Mouse (Mus musculus) MN1 (cell line): ENCODE data around the gene Atg2b.

Experiments used
- DNase-seq: peaks from one replicate; pipeline ENCODE4 v3.0.0-alpha.2; 2016; ENCODE audit warnings: low spot score

Gene Atg2b

DNA sequence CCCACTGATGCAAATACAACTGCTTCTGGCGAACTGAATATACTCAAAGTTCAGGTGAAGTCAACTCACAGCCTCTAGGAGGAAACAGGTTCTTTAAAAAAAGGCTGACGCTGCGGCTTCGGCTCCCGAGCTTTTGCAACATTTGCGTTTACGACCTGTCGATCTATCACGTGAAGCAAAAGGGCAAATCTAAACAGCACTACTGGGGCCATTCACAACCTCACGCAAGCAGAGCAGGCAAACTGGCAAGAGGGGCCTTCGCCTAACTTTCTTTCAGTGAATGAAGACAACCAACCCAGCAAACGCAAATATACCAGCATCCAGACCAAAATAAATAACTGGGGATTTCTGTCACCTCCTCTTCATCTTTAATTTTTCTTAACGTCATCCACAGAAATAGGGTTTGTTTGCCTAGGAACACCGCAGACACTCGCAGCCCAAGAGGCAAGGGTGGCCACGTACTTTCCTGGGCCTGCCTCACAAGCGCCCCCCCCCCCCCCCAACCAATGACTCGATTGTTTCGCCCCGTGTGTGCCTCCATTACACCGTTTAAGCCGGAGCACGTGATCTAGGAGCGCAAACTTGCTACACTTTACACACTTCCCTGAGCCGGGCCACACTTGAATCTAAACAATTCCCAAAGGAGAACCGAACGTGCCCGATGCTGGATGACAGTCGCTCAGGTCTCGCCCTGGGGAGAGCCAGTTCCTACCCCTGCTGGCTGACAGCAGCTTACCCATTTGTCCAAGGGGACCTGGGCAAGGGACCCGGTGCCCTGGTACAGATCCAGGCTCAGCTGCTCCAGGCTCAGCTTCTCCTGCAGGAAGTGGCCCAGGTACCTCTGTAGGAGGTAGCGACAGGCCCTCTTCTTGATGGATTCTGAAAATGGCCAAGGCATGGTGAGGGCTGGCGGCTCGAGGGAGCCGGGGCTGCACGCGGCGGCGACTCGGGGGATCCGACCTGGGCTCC lies 794 bp downstream of the Atg2b start, which contains the start of gene Gskip:
Gskip (plus strand) TSS at position 897 of the 969 bp plus-strand sequence.
- peak; percentile 46 for DNase-seq

DNA sequence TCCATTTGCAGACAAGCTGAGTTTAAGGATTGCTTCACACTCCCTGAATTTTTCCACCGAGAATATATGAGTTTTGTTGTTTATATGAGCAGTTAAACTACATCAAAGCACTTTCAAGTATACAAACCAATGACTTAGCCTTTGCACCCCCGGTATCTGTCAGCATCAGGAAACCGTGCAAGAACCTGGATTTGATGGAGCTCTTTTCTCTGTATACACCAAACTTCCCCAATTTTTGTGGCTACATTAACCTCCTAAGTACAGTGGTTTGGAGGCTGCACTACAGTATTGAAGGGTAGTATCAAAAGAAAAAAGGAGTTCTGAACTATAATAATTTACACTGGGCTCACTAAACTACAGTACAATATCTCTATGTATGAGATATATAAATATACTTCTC lies 6.2 kb downstream of the Atg2b start:
- DNase-seq: no peak

DNA sequence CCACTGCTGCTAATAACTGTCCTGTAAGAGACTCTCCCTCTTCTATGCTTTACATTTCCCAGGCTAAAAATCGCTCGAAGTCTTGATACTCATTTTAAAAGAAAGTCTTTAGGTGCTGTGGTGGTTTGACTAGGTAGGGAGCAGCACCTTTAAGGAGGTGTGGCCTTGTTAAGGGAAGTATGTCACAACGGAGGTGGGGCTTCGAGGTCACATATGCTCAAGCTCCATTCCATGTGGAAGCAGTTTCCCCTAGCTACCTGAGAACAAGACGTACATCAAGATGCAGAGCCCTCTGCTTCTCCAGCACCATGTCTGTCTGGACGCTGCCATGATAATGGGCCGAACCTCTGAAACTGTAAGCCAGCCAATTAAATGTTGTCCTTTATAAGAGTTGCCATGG lies 6.8 kb downstream of the Atg2b start:
- DNase-seq: no peak

DNA sequence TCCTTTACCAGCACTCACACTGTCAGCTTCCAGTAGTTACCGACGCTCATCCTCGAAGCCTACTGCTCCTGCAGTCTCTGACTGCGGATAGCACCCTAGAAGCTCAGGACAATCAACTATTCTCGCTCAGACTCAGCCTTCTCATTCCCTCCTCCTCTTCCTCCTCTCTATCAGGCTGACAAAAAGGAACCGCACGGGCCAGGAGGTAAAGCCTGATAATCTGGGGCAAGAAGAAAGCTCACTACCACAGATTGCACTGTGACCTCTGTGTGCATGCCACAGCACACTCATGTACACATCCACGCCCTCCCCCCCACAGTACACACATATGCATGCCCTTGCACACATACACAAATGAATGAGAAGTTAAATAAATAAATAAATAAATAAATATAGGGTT lies 8.7 kb downstream of the Atg2b start:
- DNase-seq: no peak

DNA sequence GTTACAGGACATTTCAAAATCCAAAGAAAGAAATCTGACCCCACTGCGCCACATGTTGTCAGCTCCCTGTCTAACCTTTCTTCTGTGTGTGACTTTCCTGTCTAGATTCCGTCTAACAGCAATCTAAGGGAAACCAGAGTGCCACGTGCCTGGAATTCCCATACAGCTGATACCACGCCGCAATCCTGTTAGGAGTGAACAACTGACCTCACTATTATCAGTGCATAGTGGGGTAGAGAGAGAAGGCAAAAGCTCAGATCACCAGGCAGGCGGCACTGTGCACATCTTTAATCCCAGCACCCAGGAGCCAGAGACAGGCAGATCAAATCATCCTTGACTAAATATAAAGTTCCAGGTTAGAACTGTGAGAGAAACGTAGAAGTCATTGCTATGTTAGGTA lies 29.2 kb downstream of the Atg2b start:
- no peak for DNase-seq

DNA sequence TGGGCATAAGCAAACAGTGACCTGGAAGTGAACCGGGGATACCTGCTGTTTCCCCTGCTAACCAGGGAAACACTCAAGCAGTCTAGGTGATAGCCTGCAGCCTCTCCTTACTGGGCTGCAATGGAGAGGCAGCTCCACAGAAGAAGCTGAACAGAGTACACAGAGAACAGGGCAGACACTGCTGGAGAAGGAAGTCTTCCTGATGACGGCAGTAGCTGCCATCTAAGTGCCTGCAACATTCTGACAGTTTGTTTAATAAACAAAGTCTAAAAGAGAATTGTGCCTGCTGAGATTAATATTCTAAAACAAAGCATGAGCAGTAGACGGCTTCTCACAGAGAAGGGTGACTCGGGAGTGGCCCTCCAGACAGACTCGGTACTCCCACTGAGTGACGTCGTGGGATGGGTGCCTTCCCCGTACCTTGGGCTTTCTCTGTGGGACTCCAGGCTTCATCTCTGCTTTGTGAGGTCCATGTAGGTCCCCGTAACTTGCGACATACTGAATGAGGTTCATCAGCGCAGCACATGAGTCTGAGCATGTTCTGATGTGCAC lies 42.2 kb downstream of the Atg2b start:
- DNase-seq: no peak

DNA sequence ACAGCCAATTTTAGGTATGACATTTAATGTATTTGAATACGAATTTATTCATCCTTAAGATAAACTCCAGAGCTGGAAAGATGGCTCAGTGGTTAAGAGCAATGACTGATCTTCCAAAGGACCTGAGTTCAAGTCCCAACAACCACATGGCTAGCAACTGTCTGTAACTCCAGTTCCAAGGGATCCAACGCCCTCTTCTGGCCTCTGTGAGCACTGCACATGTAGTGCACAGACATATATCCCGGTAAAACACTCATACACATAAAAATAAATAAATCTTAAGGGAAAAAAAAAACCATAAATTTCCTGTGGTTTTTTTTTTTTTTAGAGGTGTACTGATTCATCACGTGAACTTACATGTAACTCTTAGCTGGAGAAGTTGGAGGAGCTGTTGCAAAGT lies 47.5 kb downstream of the Atg2b start:
- DNase-seq: no peak

DNA sequence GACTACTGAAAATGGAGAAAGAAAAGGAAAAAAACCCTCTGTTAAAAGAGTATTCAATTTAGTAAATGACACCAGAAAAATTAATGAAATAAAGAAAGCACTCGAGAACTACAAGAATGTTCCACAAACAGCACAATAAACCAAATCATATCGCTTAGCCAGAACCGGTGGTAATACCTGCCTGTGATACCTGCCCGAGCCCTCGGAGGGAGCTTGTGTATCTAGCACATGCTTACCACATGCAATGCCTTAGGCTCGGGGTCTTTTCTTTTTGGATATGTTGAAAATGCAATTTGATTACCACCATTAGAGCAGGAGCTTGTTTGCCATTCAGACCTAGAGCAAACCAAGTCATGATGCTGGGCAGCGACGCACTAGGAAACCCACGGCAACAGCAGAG lies 48.5 kb downstream of the Atg2b start:
- no peak for DNase-seq

DNA sequence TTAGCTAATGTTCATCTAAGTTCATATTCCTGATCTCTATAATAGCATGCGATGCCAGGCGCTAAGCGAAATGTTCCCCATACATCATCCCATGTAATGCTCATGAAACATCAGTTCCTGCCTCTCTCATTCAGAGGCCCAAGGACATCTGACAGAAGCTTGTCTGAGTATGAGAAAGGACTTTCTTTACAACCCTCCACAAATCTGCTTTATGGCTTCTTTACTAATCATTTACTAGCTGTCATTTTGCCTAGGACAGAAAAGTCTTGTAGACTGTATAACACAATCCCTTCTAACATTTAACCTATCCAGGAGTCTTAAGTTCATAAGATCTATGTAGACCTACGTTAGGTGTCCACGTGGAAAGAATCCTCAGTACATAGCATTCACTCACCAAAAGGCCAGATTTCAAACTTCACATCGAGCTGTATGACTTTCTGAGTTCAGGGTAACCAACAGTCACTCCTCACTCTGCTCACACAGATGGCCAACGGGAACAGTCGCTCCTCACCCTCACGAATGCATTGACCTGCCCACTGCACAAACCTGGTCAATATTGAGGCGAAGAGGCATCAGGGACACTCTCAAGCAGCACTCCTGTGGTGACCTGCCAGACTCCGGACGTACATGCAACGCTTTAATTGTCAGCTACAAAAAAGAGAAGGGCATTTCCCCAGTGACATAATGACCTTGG lies 50.5 kb downstream of the Atg2b start:
- no peak for DNase-seq

DNA sequence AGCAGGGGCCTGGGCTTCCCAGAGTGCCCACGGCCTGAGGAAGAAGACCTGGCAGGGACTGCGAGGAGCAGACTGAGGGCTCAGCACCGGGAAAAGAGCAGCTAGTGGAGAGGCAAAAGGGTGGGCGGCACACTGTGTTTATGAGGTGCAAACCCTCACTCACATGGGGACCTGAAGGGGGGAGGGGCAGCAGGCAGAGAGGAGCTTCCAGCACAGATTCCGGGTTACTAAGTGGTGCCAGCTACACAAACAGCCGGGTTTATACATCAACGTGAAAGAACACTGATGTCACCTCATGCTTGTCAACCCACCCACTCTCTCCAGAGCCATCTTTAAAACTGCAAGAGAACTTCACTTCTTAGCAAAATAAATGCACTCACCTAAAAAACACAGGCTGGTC lies 59.2 kb downstream of the Atg2b start:
- DNase-seq: no peak

DNA sequence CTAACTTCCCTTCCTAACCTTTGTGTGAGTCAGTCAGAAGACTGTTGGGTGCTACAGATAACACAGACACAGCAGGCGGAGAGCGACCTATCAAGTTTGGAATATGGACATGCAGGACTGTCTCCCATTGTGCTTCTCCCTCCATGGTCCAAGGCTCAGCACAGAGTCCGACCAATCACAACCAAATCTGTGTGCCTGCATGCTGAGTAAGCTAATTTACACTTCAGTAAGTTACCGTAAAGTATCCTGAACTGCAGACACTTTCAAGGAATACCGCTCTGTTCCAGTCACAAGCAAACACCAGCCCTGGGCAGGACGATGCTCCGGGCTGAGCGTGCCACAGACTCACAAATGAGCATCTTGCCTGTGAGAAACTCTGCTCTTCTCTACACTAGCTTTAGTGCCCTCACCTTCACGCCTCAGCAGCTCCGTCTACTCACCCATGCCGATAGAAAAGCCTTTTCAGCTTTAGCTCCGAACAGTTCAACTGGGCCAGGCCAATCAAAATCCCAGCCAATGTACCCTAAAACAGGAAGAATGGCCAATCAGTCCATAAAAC lies 62.0 kb downstream of the Atg2b start:
- DNase-seq: no peak

DNA sequence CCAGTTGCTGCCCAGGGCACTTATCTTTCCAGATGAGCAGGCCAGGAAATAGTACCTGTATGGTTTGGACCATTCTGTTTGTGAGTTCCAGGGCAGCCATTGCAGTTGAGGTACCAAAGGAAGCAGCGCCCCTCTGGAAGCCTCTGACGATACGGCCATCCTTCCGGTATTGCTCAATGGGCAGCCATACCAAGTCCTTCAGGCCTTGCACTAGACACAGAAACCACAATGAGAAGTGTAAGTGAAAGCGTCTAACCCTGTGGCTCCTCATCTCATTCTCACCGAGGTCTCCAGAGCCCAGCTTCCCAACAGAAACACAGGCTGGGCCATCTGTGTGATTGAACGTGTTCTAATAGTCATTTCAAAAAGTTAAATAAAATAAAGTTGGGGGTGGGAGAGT lies 63.0 kb downstream of the Atg2b start:
- DNase-seq: no peak

DNA sequence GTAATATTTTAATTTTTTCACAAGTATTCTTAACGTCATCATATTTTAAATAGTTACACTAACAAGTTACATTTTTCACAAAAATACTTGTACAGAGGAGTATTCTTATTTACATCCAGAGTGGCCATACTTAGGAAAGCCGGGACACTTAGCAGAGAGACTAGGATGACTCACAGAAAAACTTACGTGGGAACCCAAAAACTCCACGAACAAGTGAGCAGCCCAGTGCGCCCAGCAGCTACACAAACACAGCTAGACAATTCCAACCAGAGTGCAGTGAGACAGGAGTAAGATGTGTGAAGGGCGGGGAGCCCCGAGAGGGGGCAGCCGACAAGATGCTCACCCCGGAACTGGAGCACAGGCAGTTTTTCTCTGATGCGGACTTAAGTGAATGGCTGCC lies 71.5 kb downstream of the Atg2b start:
- no peak for DNase-seq

DNA sequence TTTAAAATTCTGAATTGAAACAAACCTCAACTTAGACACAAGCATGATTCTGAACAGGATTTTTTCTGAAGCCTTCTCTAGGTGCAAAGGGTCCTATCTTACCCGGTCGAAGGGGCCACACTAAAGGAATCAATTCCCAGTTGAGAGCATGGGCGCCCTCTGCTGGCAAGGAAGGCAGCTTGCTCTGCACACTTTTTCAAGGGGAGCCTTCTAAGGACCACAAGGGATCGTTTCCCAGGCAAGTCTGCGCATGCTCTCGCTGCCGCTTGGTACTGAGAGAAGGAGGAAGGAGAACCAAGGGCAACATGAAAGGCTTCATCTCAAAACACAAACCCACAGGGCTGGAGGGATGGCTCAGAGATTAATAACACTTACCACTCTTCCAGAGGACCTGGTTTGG lies 73.3 kb downstream of the Atg2b start:
- peak; percentile 48 for DNase-seq

DNA sequence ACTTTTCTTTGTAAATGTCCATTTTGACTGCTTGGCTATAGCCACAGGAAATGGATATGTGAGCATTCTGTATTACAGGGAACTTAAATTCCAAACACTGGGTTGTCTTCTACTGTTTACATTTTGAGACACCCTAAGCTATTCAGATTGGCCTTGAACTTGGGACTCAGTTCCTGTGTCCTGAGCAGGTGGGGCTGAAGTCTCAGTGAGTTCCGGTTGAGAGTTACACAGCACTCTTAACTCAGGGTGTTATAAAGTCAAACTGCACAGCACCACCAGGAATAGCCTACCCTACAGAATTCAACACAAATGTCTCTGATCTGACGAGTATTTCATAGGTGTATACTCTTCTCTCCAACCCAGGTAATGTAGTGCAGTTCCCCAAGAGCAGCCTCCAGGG lies 74.0 kb downstream of the Atg2b start:
- DNase-seq: no peak

DNA sequence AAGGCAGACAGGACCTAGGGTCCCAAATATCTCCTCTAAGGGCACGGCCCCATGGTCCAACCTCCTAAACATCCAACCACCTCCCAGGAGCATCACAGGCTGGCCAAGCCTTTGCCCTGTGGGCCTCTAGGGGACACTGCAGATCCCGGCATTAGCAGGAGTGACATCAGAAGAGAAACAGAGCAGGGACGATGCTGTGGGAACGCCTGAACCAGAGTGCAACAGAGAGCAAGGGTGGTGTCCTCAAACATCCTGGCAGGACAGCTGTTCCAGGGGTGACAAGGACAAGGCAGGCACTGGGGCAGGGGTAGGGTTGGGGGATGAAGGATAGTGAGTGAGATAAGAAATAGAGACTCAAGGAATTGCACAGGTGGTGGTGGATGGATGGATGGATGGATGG lies 78.1 kb downstream of the Atg2b start:
- DNase-seq: no peak

DNA sequence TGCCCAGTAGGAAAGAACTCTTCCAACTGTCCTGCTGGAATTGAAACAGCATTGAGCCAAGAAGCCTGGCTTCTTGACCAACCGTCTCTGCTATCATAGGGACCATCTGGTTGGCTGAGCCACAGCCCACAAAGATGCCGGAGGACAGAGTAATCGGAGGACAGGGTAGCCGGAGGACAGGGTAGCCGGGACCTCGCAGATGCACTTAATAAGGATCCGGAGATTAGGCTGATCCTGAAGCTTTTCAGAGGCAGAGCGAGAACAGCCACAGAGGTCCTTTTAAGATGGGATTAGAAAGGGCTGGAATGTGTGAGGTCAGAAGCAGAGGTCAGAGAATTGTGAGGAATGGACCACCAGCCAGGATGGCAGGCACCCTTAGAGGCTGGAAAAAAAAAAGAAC lies 79.8 kb downstream of the Atg2b start:
- no peak for DNase-seq

DNA sequence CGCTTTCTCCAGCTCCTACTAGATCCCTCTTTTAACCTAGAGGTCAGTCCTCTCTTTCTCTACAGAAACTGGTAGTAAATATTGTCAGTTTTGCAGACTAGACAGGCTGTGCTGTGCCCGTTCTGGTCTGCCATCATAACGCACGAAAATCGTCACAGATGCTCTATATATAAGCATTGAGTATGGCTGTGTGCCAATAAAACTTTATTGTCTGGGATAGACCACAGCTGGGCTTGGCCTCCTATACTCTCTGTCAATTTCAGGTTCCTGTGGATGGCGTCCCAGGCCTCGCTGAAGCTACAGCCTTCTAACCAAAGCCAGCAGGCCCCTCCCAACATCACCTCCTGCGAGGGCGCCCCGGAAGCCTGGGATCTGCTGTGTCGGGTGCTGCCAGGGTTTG lies 81.1 kb downstream of the Atg2b start:
- DNase-seq: no peak

DNA sequence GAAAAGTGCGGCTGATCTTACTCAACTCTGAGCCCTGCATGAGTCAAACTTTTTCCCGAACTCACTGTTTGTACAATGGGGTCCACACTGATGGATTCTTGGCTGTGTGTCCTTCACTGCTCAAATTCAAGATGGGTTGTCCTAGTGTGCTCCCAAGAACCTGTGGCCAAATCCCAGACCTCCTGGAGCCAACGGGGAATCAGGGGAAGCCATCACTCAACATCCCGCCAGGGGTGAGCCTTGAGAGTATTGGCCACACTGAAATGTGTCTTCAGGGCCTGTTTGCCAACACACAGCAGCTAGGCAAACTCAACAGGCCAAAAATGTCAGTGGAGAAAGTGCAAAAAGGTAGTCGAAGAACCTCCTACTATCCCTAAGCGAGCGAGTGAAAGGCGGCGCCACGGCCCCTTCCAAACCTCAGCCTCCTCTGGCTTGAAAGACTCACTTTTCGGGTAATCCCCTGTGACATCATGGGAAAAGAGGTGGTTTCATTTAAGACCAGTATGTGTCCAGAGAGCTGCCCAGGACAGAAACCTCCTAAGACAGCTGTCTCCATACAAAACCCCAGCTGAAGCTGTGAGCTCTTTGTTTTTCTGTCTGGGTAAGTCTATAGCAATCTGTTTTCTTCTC lies 82.3 kb downstream of the Atg2b start, which contains the start of gene Bdkrb1:
Bdkrb1 (plus strand) TSS at position 505 of the 630 bp plus-strand sequence.
- DNase-seq: no peak

DNA sequence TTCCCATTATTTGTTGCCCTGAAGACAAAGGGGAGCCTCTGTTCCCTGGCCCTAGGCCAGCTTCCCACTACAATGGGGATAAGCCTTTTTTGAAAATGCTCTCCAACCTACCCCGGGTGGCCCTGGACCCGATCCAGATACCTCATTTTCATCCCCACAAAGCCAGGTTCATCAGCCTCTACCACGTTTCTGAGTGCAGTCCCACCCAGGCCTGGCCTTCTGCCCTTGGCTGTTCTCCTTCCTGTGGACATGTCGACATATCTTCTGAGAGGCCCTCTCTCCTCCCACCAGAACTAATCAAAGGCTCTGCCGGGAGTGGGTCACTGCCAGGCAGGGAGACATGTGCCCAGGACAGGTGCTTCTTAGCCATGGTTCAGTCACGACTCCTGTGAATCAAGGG lies 83.4 kb downstream of the Atg2b start:
- no peak for DNase-seq

DNA sequence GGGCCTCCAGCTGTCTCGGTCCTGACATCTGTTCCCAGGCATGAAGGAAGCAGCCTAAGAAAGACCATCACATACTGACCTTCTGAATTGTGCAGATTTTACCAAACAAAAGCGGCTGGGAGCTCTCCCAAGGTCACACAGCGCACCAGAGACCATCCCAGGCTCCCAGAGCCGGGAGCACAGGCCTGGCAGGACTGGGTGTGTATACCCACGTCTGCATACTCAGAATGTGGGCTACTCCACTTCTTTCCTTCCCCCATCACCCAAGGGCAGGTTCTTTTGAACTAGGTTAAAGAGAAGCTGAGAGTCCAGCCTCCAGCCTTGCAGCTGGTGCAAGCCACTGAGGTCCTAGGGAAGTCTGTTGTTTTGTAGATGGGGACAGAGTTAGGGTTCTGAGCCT lies 85.9 kb downstream of the Atg2b start:
- DNase-seq: no peak

DNA sequence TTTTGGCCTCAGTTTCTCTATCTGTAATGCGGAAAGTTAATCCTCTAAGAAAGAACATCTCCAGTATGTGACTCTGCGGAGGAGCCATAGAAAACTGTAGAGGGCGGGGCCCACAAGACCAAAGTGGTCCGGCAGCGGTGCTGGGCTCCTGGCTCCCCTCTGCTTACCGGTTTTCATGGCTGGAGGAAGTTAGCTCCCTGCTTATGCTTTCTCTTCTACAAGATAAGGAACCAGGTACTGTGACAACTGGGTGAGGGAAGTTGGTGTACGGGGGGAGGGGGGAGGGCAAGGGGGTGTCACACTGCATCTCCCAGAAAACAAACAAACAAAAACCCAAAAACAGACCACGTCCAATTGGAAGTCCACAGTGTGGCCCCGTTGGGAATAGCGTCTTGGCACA lies 86.5 kb downstream of the Atg2b start:
- DNase-seq: no peak
